Mouse (Mus musculus) brain, embryonic 14.5 days (tissue): ENCODE data around the gene Fuz.

Experiments
- CTCF ChIP-seq: fragments of 200-500 bp; IDR thresholded peaks from 2 replicates; pipeline ENCODE4 v1.5.1; 2012; ENCODE audit warnings: inconsistent platforms, mild to moderate bottlenecking, moderate library complexity, borderline replicate concordance; ENCODE audit not compliant: insufficient read depth, insufficient read length; ENCODE audit errors: extremely low read depth
- POLR2A ChIP-seq: fragments of 200-500 bp; IDR thresholded peaks from 2 replicates; pipeline ENCODE4 v1.6.1; 2012; ENCODE audit warnings: mild to moderate bottlenecking, inconsistent platforms, borderline replicate concordance; ENCODE audit not compliant: poor library complexity, insufficient read depth, insufficient read length, severe bottlenecking; ENCODE audit errors: extremely low read depth

DNA sequence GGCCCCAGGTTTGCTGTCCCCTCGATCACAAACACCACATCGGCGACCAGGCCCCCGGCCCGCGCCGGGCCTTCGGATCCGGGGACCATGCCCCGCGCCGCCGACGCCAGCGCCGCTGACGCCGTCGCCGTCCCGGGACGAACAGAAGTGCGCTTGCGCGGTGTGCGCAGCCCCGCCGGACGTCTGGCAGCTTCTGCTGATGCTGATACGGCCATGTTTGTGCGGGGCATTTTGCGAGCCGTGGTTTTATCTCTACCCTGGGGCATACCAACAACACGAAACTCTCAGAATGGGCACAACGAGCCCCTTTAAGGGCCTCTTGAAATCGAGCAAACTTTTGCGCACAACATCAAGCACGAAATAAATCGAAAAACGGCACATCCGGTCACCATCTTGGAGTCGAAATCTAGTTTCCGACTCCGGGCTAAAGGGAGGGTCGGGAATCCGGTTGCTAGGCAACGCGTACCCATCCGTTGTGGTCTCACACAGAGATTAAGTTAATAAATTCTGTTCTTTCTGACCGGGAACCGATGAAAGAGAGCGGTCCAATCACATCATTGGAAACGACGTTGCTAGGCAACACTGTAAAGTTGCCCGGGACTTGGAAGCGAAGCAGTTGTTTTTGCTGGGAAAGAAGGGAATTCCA, 3.5 kb upstream of the Fuz start, which contains the start of gene Med25:
- TF ChIP-seq POLR2A (peak; percentile 98), CTCF (no peak)
